Mouse (Mus musculus): ENCODE data around the gene Cox10.

Cox10 gene

GRCm38 (mm10) chr11:63951831-63952631, 127.2 kb downstream of the Cox10 start:
- DNase-seq: no peak

GRCm38 (mm10) chr11:63948371-63948770, 130.9 kb downstream of the Cox10 start:
- DNase-seq: no peak

GRCm38 (mm10) chr11:63947024-63947423, 132.2 kb downstream of the Cox10 start:
- no peak for DNase-seq

- no peak for DNase-seq
These were observed 135.3 kb downstream of the Cox10 start for GRCm38 (mm10) chr11:63943947-63944346.

GRCm38 (mm10) chr11:63943268-63943890, 135.9 kb downstream of the Cox10 start:
- no peak for DNase-seq

GRCm38 (mm10) chr11:63942177-63942576, 137.1 kb downstream of the Cox10 start:
- DNase-seq: no peak

- no peak for DNase-seq
These were observed 142.6 kb downstream of the Cox10 start for GRCm38 (mm10) chr11:63936641-63937040.

GRCm38 (mm10) chr11:63926901-63927300, 152.4 kb downstream of the Cox10 start:
- DNase-seq: no peak

- peak; percentile 71 for DNase-seq
These were observed 154.1 kb downstream of the Cox10 start for GRCm38 (mm10) chr11:63925161-63925582.

GRCm38 (mm10) chr11:63924286-63924930, 154.9 kb downstream of the Cox10 start:
- DNase-seq: no peak

GRCm38 (mm10) chr11:63923386-63923785, 155.9 kb downstream of the Cox10 start:
- no peak for DNase-seq

- peak; percentile 76 for DNase-seq
These were observed 157.1 kb downstream of the Cox10 start, which contains the start of gene Hs3st3b1 for GRCm38 (mm10) chr11:63922091-63922621. Gene Hs3st3b1, minus strand, starts transcription at chr11:63922290.

- DNase-seq: no peak
These were observed 158.0 kb downstream of the Cox10 start for GRCm38 (mm10) chr11:63921044-63921951.

GRCm38 (mm10) chr11:63920531-63920930, 158.7 kb downstream of the Cox10 start:
- peak; percentile 85 for DNase-seq

- DNase-seq: no peak
These were observed 159.8 kb downstream of the Cox10 start for GRCm38 (mm10) chr11:63919211-63920098.

GRCm38 (mm10) chr11:63918321-63919105, 160.8 kb downstream of the Cox10 start:
- DNase-seq: no peak

GRCm38 (mm10) chr11:63917561-63917960, 161.7 kb downstream of the Cox10 start:
- no peak for DNase-seq

- DNase-seq: peak; percentile 58
These were observed 164.9 kb downstream of the Cox10 start for GRCm38 (mm10) chr11:63914388-63914787.

GRCm38 (mm10) chr11:63913936-63914335, 165.3 kb downstream of the Cox10 start:
- no peak for DNase-seq

Data from right cerebral cortex, postnatal 4 days (tissue).